Mouse (Mus musculus) brain, embryonic 14.5 days (tissue): ENCODE data around the gene Rb1.

ENCODE experiments used
- CTCF ChIP-seq: fragments of 200-500 bp; IDR thresholded peaks from 2 replicates; pipeline ENCODE4 v1.5.1; 2012; ENCODE audit warnings: inconsistent platforms, mild to moderate bottlenecking, moderate library complexity, borderline replicate concordance; ENCODE audit not compliant: insufficient read depth, insufficient read length; ENCODE audit errors: extremely low read depth
- POLR2A ChIP-seq: fragments of 200-500 bp; IDR thresholded peaks from 2 replicates; pipeline ENCODE4 v1.6.1; 2012; ENCODE audit warnings: mild to moderate bottlenecking, inconsistent platforms, borderline replicate concordance; ENCODE audit not compliant: poor library complexity, insufficient read depth, insufficient read length, severe bottlenecking; ENCODE audit errors: extremely low read depth

DNA sequence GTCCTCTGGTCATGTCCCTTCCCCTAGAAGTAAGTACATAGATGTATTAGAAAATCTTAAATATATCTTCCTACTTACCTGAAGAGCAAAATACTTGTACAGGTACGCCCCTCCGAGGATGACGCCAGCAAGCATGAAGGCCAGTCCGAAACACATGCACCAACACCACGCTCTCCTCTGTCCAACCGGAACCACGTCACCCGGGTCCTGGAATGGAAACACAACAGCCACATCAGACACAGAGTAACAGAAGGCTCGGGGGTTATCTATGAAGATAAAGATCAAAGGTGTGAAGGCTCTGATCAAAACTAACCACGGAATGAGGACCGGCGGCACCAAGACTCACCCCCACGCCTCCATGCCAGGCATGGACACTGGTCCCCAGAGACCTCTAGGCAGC is 42.6 kb upstream of the Rb1 start:
- TF ChIP-seq CTCF = no peak
- no peak for TF ChIP-seq POLR2A
